Mouse (Mus musculus): ENCODE measurements around the gene Smtnl2.
A peak's percentile ranks its signal among the peaks of the same experiment; 100 is the strongest.
"Not testable (repeated sequence)": the region's sequence is repeated elsewhere in the genome, so short reads cannot be mapped to it uniquely, and the experiment has no call there.

The Smtnl2 gene

GRCm38 (mm10) chr11:72361385-72362346, 49.8 kb downstream of the Smtnl2 start:
- DNase-seq (ENCODE audit: low read depth) = peak; percentile 33

GRCm38 (mm10) chr11:72354971-72355728, 56.4 kb downstream of the Smtnl2 start:
- peak; percentile 70 for DNase-seq (ENCODE audit: low read depth)

- no peak for DNase-seq (ENCODE audit: low read depth)
Observed at GRCm38 (mm10) chr11:72353186-72353585, 58.3 kb downstream of the Smtnl2 start.

GRCm38 (mm10) chr11:72352272-72352671, 59.2 kb downstream of the Smtnl2 start:
- DNase-seq (ENCODE audit: low read depth) = no peak

- no peak for DNase-seq (ENCODE audit: low read depth)
Observed at GRCm38 (mm10) chr11:72349652-72350051, 61.9 kb downstream of the Smtnl2 start.

GRCm38 (mm10) chr11:72349016-72349415, 62.5 kb downstream of the Smtnl2 start:
- no peak for DNase-seq (ENCODE audit: low read depth)

GRCm38 (mm10) chr11:72348563-72348962, 63.0 kb downstream of the Smtnl2 start:
- DNase-seq (ENCODE audit: low read depth) = no peak

- no peak for DNase-seq (ENCODE audit: low read depth)
Observed at GRCm38 (mm10) chr11:72344486-72344885, 67.0 kb downstream of the Smtnl2 start.

- DNase-seq (ENCODE audit: low read depth) = peak; percentile 55
Observed at GRCm38 (mm10) chr11:72343904-72344303, 67.6 kb downstream of the Smtnl2 start.

GRCm38 (mm10) chr11:72343238-72343625, 68.3 kb downstream of the Smtnl2 start:
- DNase-seq (ENCODE audit: low read depth) = not testable (repeated sequence)

GRCm38 (mm10) chr11:72342549-72343237, 68.8 kb downstream of the Smtnl2 start:
- DNase-seq (ENCODE audit: low read depth) = peak; percentile 59

- no peak for DNase-seq (ENCODE audit: low read depth)
Observed at GRCm38 (mm10) chr11:72339716-72340115, 71.8 kb downstream of the Smtnl2 start.

All from induced T-regulatory cell, adult 2 months (primary cell).